Mouse (Mus musculus) liver, embryonic 14.5 days (tissue): ENCODE results near the gene Tnfsf13.

Source experiments
- CTCF ChIP-seq: IDR thresholded peaks from 2 replicates; pipeline ENCODE4 v1.5.1; 2016; ENCODE audit warnings: antibody characterized with exemption, low read depth, control low read depth
- EP300 ChIP-seq: IDR thresholded peaks from 2 replicates; pipeline ENCODE4 v1.6.1; 2016; ENCODE audit warnings: antibody characterized with exemption, low read depth

DNA sequence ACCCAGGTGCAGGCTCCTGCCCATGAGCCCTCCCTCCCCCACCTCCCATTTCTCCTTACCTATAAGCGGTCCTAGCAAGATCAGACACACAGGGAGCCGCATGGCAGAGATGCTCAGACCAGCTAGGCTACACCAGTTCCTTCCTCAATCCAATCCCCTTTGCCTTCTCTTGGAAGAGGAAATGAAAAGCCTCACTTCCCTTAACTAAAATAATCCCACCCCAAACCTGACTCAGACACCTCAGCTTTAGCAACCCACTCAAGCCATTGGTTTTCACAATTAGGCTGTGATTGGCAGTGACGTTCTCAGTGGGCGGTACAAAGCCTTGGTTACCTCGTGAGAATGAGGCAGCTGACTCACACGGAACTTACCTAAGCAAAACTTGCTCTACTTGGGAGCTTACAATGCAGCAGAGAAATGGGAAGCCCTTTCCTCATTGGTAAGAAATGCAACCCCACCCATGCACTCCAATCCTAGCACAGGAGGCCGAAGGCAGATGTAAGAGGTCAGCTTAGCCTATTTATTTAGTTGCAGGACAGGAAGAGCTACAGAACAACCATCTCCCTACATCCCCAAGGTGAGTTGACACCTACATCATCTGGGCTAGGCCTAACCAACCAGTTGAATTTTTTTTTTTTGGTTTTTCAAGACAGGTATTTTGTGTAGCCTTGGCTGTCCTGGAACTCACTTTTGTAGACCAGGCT is 19.5 kb downstream of the Tnfsf13 start, which contains the start of gene Cd68:
- TF ChIP-seq CTCF (no peak), EP300 (no peak)
